Mouse (Mus musculus) heart, adult 10 weeks (tissue): ENCODE measurements around the gene Gga3. TPM values are rescaled to one million over a fixed set of nuclear protein-coding genes. Genes with fewer than 3 reads are reported as not detected.

Experiments used
- polyA plus RNA-seq: library from polyadenylated mRNA; stranded (reverse); fragments of 350-450 nt; fragmentation: Illumina TruSeq; extraction: RNeasy Lipid Tissue Mini Kit (QIAGEN cat#74804); gene quantifications from one replicate; pipeline ENCODE4 v1.2.3, GENCODE M21; 2014; ENCODE audit warnings: low read depth, low replicate concordance

Gene Gga3
- 13.7 TPM for polyA plus RNA-seq

DNA sequence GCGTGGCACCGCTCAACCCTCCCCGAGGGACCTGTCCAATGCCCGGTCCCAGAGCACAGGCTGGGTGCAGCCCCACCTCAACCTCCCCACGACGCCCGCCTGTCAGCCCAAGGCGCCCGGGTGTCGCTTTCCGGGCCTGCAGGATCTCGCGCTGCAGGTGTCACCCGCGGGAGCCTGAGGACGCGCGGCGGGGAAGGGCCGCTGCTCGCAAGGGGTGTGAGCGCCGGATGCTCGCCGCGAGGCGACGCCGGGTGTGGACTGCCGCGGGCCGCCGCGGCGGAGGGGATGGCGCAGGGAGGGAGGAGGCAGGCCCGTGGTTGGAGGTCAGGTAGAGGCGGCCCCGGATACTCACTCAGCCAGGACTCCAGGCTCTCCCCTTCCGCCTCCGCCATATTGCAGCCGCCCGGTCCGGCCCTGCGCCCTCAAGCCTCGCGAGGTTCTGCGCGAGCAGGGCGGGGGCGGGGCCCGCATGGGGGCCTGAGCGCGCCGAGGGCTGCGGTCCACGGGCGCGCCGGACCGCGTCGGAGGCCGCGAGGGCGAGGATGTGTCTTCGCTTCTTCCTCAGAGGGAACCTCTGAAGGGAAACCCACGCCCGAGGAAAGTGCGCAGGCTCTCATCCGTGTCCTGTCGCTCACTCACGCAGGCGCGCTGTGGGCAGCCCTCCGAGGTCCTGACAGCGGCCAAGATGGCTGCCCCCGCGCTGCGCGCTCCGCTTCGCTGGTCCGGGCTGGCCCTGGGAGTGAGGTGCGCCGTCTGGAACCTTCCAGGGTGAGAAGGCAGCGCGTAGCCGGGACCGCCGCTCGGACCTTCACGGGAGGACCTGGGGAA lies at the start of gene Gga3, which contains the start of gene Mrps7:
Gene Gga3, minus strand, starts transcription at position 576 of the 828 bp plus-strand sequence.
Gene Mrps7, plus strand, starts transcription at position 450 of the 828 bp plus-strand sequence.

GRCm38 (mm10) chr11:115627705-115628464 lies 24.0 kb upstream of the Gga3 start, which contains the start of gene Slc25a19:
TSS of gene Slc25a19 (minus strand) at chr11:115628295.

DNA sequence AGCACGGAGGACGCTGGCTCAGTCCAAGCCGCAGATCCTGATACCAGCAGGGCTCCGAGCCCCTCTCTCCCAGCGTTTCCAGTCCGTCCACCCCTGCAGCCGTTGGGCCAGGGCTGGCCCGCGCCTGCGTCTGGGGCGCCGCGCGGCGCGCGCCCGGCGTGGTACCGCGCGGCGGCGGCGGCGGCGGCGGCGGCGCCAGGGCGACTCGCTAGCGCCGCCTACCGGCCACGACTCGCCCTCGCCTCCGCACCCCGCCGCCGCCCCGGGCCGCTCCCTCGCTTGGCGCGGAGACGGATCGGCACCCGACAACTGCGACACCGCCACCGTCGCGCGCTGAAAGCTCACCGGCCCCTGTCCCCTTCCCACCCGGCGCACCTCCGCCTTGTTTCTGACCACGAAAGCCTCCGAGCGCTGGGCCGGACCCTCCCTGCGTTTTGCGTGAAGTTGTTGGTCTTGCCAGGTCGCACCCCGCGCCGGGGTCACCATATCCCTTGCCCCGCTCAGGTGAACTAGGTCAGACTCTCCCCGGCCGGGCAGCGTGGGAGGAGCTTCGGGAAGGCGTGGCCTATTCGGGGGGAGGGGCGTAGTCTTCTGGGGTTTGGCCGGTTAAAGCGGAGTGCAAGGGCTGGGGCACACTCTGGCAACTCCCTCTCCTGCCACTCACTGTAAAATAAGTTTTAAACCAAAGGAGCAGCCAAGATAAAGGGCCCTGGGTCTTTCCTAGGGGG lies 8.7 kb upstream of the Gga3 start, which contains the start of gene Mif4gd:
Gene Mif4gd, minus strand, starts transcription at position 560 of the 728 bp plus-strand sequence.

GRCm38 (mm10) chr11:115564064-115564809 lies 39.6 kb downstream of the Gga3 start, which contains the start of gene Nup85:
TSS of gene Nup85 (plus strand) at chr11:115564434.

GRCm38 (mm10) chr11:115536038-115536681 lies 67.7 kb downstream of the Gga3 start, which contains the start of gene Sumo2:
TSS of gene Sumo2 (minus strand) at chr11:115536276.

Other genes starting within 250 kb of the Gga3 start
- gene Hid1, start 236.3 kb downstream of the Gga3 start, polyA plus RNA-seq = 3.8 TPM
- gene Cdr2l, start 222.1 kb downstream of the Gga3 start, polyA plus RNA-seq = 3.8 TPM
- 115 TPM for gene Mrpl58, start 200.3 kb downstream of the Gga3 start, polyA plus RNA-seq
- gene Atp5h, start 184.1 kb downstream of the Gga3 start, polyA plus RNA-seq = 3,222 TPM
- gene Kctd2, start 183.9 kb downstream of the Gga3 start, polyA plus RNA-seq = 34.3 TPM
- gene Trim80, start 163.5 kb downstream of the Gga3 start, polyA plus RNA-seq = not detected
- gene Slc16a5, start 141.6 kb downstream of the Gga3 start, polyA plus RNA-seq = not detected
- gene Armc7, start 128.4 kb downstream of the Gga3 start, polyA plus RNA-seq = 2.1 TPM
- 14.9 TPM for gene Nt5c, start 112.2 kb downstream of the Gga3 start, polyA plus RNA-seq
- 88.9 TPM for gene Jpt1, start 89.7 kb downstream of the Gga3 start, polyA plus RNA-seq
- 255 TPM for gene Sumo2, start 67.8 kb downstream of the Gga3 start, polyA plus RNA-seq
- 37.0 TPM for gene Nup85, start 39.6 kb downstream of the Gga3 start, polyA plus RNA-seq
- 79.9 TPM for gene Mrps7, start 126 bp downstream of the Gga3 start, polyA plus RNA-seq
- gene Mif4gd, start 8.9 kb upstream of the Gga3 start, polyA plus RNA-seq = 62.3 TPM
- gene Slc25a19, start 24.2 kb upstream of the Gga3 start, polyA plus RNA-seq = 53.1 TPM
- 83.0 TPM for gene Grb2, start 104.5 kb upstream of the Gga3 start, polyA plus RNA-seq
- gene Tmem94, start 161.4 kb upstream of the Gga3 start, polyA plus RNA-seq = 74.3 TPM
- 33.6 TPM for gene Caskin2, start 209.6 kb upstream of the Gga3 start, polyA plus RNA-seq
- 11.2 TPM for gene Tsen54, start 210.7 kb upstream of the Gga3 start, polyA plus RNA-seq
- 11.7 TPM for gene Llgl2, start 220.0 kb upstream of the Gga3 start, polyA plus RNA-seq